Mouse (Mus musculus) neural tube, embryonic 11.5 days (tissue): ENCODE measurements around the gene Tcirg1. TPM values are rescaled to one million over a fixed set of nuclear protein-coding genes. Genes with fewer than 3 reads are reported as not detected.
A peak's percentile ranks its signal among the peaks of the same experiment; 100 is the strongest.

ENCODE experiments used
- ATAC-seq: fragments of 200-750 bp; cut with Nextera tagmentation; 2 replicates; pipeline ENCODE4 v1.8.0; 2017; ENCODE audit warnings: moderate number of reproducible peaks, mild to moderate bottlenecking, moderate TSS enrichment, moderate library complexity; ENCODE audit not compliant: insufficient read depth, low FRiP score, low TSS enrichment
- DNase-seq: peaks from one replicate; pipeline ENCODE4 v3.0.0-alpha.2; 2015; ENCODE audit warnings: low spot score
- H3K27ac ChIP-seq: fragments of 300-500 bp; sonication (generic); 2 replicates; pipeline ENCODE4 v1.5.1; 2014; ENCODE audit warnings: low read depth, mild to moderate bottlenecking, low read length
- H3K27me3 ChIP-seq: fragments of 300-500 bp; sonication (generic); 2 replicates; pipeline ENCODE4 v1.6.1; 2014; ENCODE audit warnings: mild to moderate bottlenecking, low read length, mixed read lengths; ENCODE audit not compliant: control insufficient read depth, insufficient read depth
- H3K36me3 ChIP-seq: fragments of 300-500 bp; sonication (generic); 2 replicates; pipeline ENCODE4 v1.6.1; 2014; ENCODE audit warnings: mild to moderate bottlenecking, low read length, moderate library complexity, mixed read lengths; ENCODE audit not compliant: control insufficient read depth, insufficient read depth
- H3K4me1 ChIP-seq: fragments of 300-500 bp; sonication (generic); 2 replicates; pipeline ENCODE4 v1.6.1; 2014; ENCODE audit warnings: low read length, mixed read lengths; ENCODE audit not compliant: control insufficient read depth, insufficient read depth
- H3K4me2 ChIP-seq: fragments of 300-500 bp; sonication (generic); 2 replicates; pipeline ENCODE4 v1.6.1; 2014; ENCODE audit warnings: low read depth, mild to moderate bottlenecking, moderate library complexity
- H3K4me3 ChIP-seq: fragments of 300-500 bp; sonication (generic); 2 replicates; pipeline ENCODE4 v1.5.1; 2014; ENCODE audit warnings: low read depth, low read length
- H3K9ac ChIP-seq: fragments of 300-500 bp; sonication (generic); 2 replicates; pipeline ENCODE4 v1.6.1; 2014; ENCODE audit warnings: mild to moderate bottlenecking, low read length
- H3K9me3 ChIP-seq: fragments of 300-500 bp; sonication (generic); 2 replicates; pipeline ENCODE4 v1.6.1; 2016; ENCODE audit warnings: low read length; ENCODE audit not compliant: control insufficient read depth
- WGBS: fragments of 180-500 bp; shearing (Covaris S2); extraction: QIAGEN DNeasy Blood & Tissue Kit; methylation state at CpG from one replicate; pipeline ENCODE4 v1.1.7; 2014; 5-methylcytosine and 5-hydroxymethylcytosine counted together
- polyA plus RNA-seq: library from polyadenylated mRNA; unstranded; fragments of >200 nt; fragmentation: Nextera tagmentation; extraction: Ambion mirVana; gene quantifications from 2 replicates; pipeline ENCODE4 v1.2.1, GENCODE M21; 2014

The Tcirg1 gene
- 17.3 TPM in 2 replicates for polyA plus RNA-seq

- peak; percentile 66 for DNase-seq
- peaks cover 4% of the 10 kb centered on the region; the same call in 1 of the 2 replicates for H3K4me1 ChIP-seq
- no peak within 1 kb of the TSS for H3K27ac ChIP-seq
- peak within 1 kb of the TSS; percentile 62 for H3K9ac ChIP-seq
- WGBS, result 5% methylated on average over 36 of the region's 36 CpGs
- H3K9me3 ChIP-seq, result no peaks in the 10 kb centered on the region
- peaks cover 9% of the 10 kb centered on the region for H3K36me3 ChIP-seq
- peak within 1 kb of the TSS; percentile 61 for H3K4me2 ChIP-seq
- H3K4me3 ChIP-seq, result peak within 1 kb of the TSS; percentile 36
- no peaks in the 10 kb centered on the region for H3K27me3 ChIP-seq
- peak; percentile 66 for ATAC-seq
Observed at GRCm38 (mm10) chr19:3906795-3907786, at the start of gene Tcirg1. Tcirg1 (minus strand) TSS chr19:3907133.

- H3K4me2 ChIP-seq, result no peak overlapping the region
- no peaks in the 10 kb centered on the region for H3K9me3 ChIP-seq
- H3K36me3 ChIP-seq, result no peaks in the 10 kb centered on the region
- no peak overlapping the region for H3K27ac ChIP-seq
- H3K4me3 ChIP-seq, result no peak overlapping the region
- ATAC-seq, result no peak
- H3K4me1 ChIP-seq, result no peaks in the 10 kb centered on the region
- 53% methylated on average over 4 of the region's 4 CpGs for WGBS
- DNase-seq, result no peak
- no peak overlapping the region for H3K9ac ChIP-seq
- H3K27me3 ChIP-seq, result no peaks in the 10 kb centered on the region
Observed at GRCm38 (mm10) chr19:3955804-3956203, 48.9 kb upstream of the Tcirg1 start.

- no peaks in the 10 kb centered on the region for H3K27me3 ChIP-seq
- no peaks in the 10 kb centered on the region for H3K36me3 ChIP-seq
- 77% methylated on average over 3 of the region's 3 CpGs for WGBS
- no peaks in the 10 kb centered on the region for H3K4me1 ChIP-seq
- no peaks in the 10 kb centered on the region for H3K9me3 ChIP-seq
- H3K4me2 ChIP-seq, result no peak overlapping the region
- no peak overlapping the region for H3K4me3 ChIP-seq
- H3K9ac ChIP-seq, result no peak overlapping the region
- no peak overlapping the region for H3K27ac ChIP-seq
- no peak for ATAC-seq
- DNase-seq, result no peak
Observed at GRCm38 (mm10) chr19:3955033-3955432, 48.1 kb upstream of the Tcirg1 start.

- 48% methylated on average over 1 of the region's 1 CpGs for WGBS
Observed at GRCm38 (mm10) chr19:3952099-3952498, 45.2 kb upstream of the Tcirg1 start.

GRCm38 (mm10) chr19:3951461-3951860, 44.5 kb upstream of the Tcirg1 start:
- no peak for ATAC-seq
- Histone ChIP-seq H3K9ac (no peak overlapping the region), H3K4me1 (no peaks in the 10 kb centered on the region), H3K9me3 (no peaks in the 10 kb centered on the region), H3K4me3 (no peak overlapping the region), H3K27ac (no peak overlapping the region), H3K36me3 (no peaks in the 10 kb centered on the region), H3K27me3 (no peaks in the 10 kb centered on the region), H3K4me2 (no peak overlapping the region)
- no peak for DNase-seq

More at GRCm38 (mm10) chr19:3952099-3952498, 45.2 kb upstream of the Tcirg1 start:
- no peaks in the 10 kb centered on the region for H3K9me3 ChIP-seq
- ATAC-seq (no peak), DNase-seq (no peak)
- no peaks in the 10 kb centered on the region for H3K4me1 ChIP-seq
- H3K4me2 ChIP-seq, result no peak overlapping the region
- no peak overlapping the region for H3K4me3 ChIP-seq
- H3K27ac ChIP-seq, result no peak overlapping the region
- no peak overlapping the region for H3K9ac ChIP-seq
- no peaks in the 10 kb centered on the region for H3K36me3 ChIP-seq
- no peaks in the 10 kb centered on the region for H3K27me3 ChIP-seq

GRCm38 (mm10) chr19:3950331-3950730, 43.4 kb upstream of the Tcirg1 start:
- H3K9me3 ChIP-seq, result no peaks in the 10 kb centered on the region
- no peak overlapping the region for H3K9ac ChIP-seq
- no peak overlapping the region for H3K27ac ChIP-seq
- H3K36me3 ChIP-seq, result no peaks in the 10 kb centered on the region
- H3K4me2 ChIP-seq, result no peak overlapping the region
- WGBS, result 81% methylated on average over 3 of the region's 3 CpGs
- no peaks in the 10 kb centered on the region for H3K27me3 ChIP-seq
- H3K4me3 ChIP-seq, result no peak overlapping the region
- no peak for DNase-seq
- H3K4me1 ChIP-seq, result no peaks in the 10 kb centered on the region
- ATAC-seq, result no peak

GRCm38 (mm10) chr19:3948546-3948945, 41.6 kb upstream of the Tcirg1 start:
- DNase-seq, result no peak
- H3K4me3 ChIP-seq, result no peak overlapping the region
- H3K36me3 ChIP-seq, result no peaks in the 10 kb centered on the region
- H3K9ac ChIP-seq, result no peak overlapping the region; the same call in 1 of the 2 replicates
- no peaks in the 10 kb centered on the region for H3K27me3 ChIP-seq
- H3K4me2 ChIP-seq, result no peak overlapping the region
- no peaks in the 10 kb centered on the region for H3K4me1 ChIP-seq
- ATAC-seq, result no peak
- no peak overlapping the region for H3K27ac ChIP-seq
- H3K9me3 ChIP-seq, result no peaks in the 10 kb centered on the region
- WGBS, result 72% methylated on average over 14 of the region's 14 CpGs

GRCm38 (mm10) chr19:3947813-3948212, 40.9 kb upstream of the Tcirg1 start:
- ATAC-seq, result no peak
- H3K36me3 ChIP-seq, result no peaks in the 10 kb centered on the region
- DNase-seq, result no peak
- H3K4me1 ChIP-seq, result no peaks in the 10 kb centered on the region
- no peak overlapping the region for H3K4me3 ChIP-seq
- no peak overlapping the region; the same call in 1 of the 2 replicates for H3K9ac ChIP-seq
- H3K27me3 ChIP-seq, result no peaks in the 10 kb centered on the region
- no peak overlapping the region for H3K27ac ChIP-seq
- no peaks in the 10 kb centered on the region for H3K9me3 ChIP-seq
- no peak overlapping the region for H3K4me2 ChIP-seq
- 76% methylated on average over 3 of the region's 3 CpGs for WGBS

GRCm38 (mm10) chr19:3946715-3947114, 39.8 kb upstream of the Tcirg1 start:
- H3K4me2 ChIP-seq, result no peak overlapping the region
- no peaks in the 10 kb centered on the region for H3K27me3 ChIP-seq
- H3K9me3 ChIP-seq, result no peaks in the 10 kb centered on the region
- no peaks in the 10 kb centered on the region for H3K4me1 ChIP-seq
- WGBS, result 21% methylated on average over 2 of the region's 2 CpGs
- DNase-seq, result peak; percentile 69
- H3K36me3 ChIP-seq, result no peaks in the 10 kb centered on the region
- H3K27ac ChIP-seq, result no peak overlapping the region
- ATAC-seq, result peak; percentile 60; the same call in 1 of the 2 replicates
- H3K9ac ChIP-seq, result no peak overlapping the region
- H3K4me3 ChIP-seq, result no peak overlapping the region
